Mouse (Mus musculus) myocyte (in vitro differentiated cells): ENCODE results near the gene Gm20431. TPM values are rescaled to one million over a fixed set of nuclear protein-coding genes. Genes with fewer than 3 reads are reported as not detected.
"Not testable (repeated sequence)": the region's sequence is repeated elsewhere in the genome, so short reads cannot be mapped to it uniquely, and the experiment has no call there.

Source experiments
- H3K27me3 ChIP-seq: one replicate; pipeline ENCODE4 v1.6.1; 2011; ENCODE audit not compliant: control insufficient read depth, insufficient read depth, insufficient read length
- H3K36me3 ChIP-seq: one replicate; pipeline ENCODE4 v1.6.1; 2011; ENCODE audit not compliant: control insufficient read depth, insufficient read depth
- H3K4me2 ChIP-seq: one replicate; pipeline ENCODE4 v1.6.1; 2011; ENCODE audit warnings: low read depth, control low read depth
- H3K4me3 ChIP-seq: one replicate; pipeline ENCODE4 v1.5.1; 2011; ENCODE audit warnings: mild to moderate bottlenecking, control low read depth, moderate library complexity
- H3K79me2 ChIP-seq: one replicate; pipeline ENCODE4 v1.6.1; 2011; ENCODE audit not compliant: control insufficient read depth, insufficient read depth
- H3ac ChIP-seq: one replicate; pipeline ENCODE4 v1.6.1; 2011; ENCODE audit not compliant: control insufficient read depth, insufficient read length
- CEBPB ChIP-seq: IDR thresholded peaks from 2 replicates; pipeline ENCODE4 v1.6.1; 2011; ENCODE audit warnings: mild to moderate bottlenecking, moderate library complexity; ENCODE audit not compliant: poor library complexity, insufficient read depth, severe bottlenecking
- E2F4 ChIP-seq: IDR thresholded peaks from one replicate; pipeline ENCODE4 v1.6.1; 2011; ENCODE audit warnings: mild to moderate bottlenecking, control low read depth, moderate library complexity; ENCODE audit not compliant: insufficient read depth
- MAX ChIP-seq: IDR thresholded peaks from one replicate; pipeline ENCODE4 v1.6.1; 2011; ENCODE audit warnings: low read depth, mild to moderate bottlenecking, control low read depth
- MYOD1 ChIP-seq, 3 experiments: IDR thresholded peaks; one replicate each; pipeline ENCODE4 v1.6.1; 2011; ENCODE audit warnings: control low read depth in 2 of 3, low read depth in 2 of 3, mild to moderate bottlenecking in 2 of 3, moderate library complexity in 1 of 3; ENCODE audit not compliant: insufficient read length in 2 of 3, control insufficient read depth in 1 of 3
- MYOG ChIP-seq, 3 experiments: IDR thresholded peaks; one replicate each; pipeline ENCODE4 v1.6.1; 2011; ENCODE audit warnings: control low read depth in 2 of 3, low read depth in 2 of 3, mild to moderate bottlenecking in 2 of 3; ENCODE audit not compliant: insufficient read length in 2 of 3, control insufficient read depth in 1 of 3, insufficient read depth in 1 of 3
- POLR2A ChIP-seq: IDR thresholded peaks from one replicate; pipeline ENCODE4 v1.6.1; 2011; ENCODE audit warnings: low read depth, mild to moderate bottlenecking, control low read depth, moderate library complexity; ENCODE audit not compliant: insufficient read length
- POLR2AphosphoS2 ChIP-seq: IDR thresholded peaks from one replicate; pipeline ENCODE4 v1.6.1; 2011; ENCODE audit warnings: low read depth, control low read depth; ENCODE audit not compliant: insufficient read length
- REST ChIP-seq: IDR thresholded peaks from one replicate; pipeline ENCODE4 v1.6.1; 2011; ENCODE audit warnings: mild to moderate bottlenecking, control low read depth, moderate library complexity; ENCODE audit not compliant: insufficient read depth, insufficient read length
- SRF ChIP-seq: IDR thresholded peaks from one replicate; pipeline ENCODE4 v1.6.1; 2011; ENCODE audit warnings: low read depth; ENCODE audit not compliant: control insufficient read depth, insufficient read length
- TCF12 ChIP-seq: IDR thresholded peaks from one replicate; pipeline ENCODE4 v1.6.1; 2011; ENCODE audit warnings: mild to moderate bottlenecking, control low read depth; ENCODE audit not compliant: poor library complexity, insufficient read depth, severe bottlenecking
- TCF3 ChIP-seq: IDR thresholded peaks from one replicate; pipeline ENCODE4 v1.6.1; 2011; ENCODE audit warnings: low read depth, control low read depth; ENCODE audit not compliant: insufficient read length
- USF1 ChIP-seq: IDR thresholded peaks from one replicate; pipeline ENCODE4 v1.6.1; 2011; ENCODE audit warnings: low read depth, mild to moderate bottlenecking, control low read depth, moderate library complexity
- polyA plus RNA-seq: library from polyadenylated mRNA; unstranded; fragments of >200 nt; fragmentation: generic; extraction: Trizol; gene quantifications from one replicate; pipeline ENCODE4 v1.2.1, GENCODE M21; 2012; ENCODE audit warnings: missing spikeins

The Gm20431 gene
- polyA plus RNA-seq, 1 experiment: 9.2 TPM

- Histone ChIP-seq H3K4me3 (no peak overlapping the region), H3K36me3 (peaks cover 1% of the 10 kb centered on the region), H3K27me3 (no peaks in the 10 kb centered on the region), H3K4me2 (no peak overlapping the region), H3K79me2 (peaks cover 92% of the 10 kb centered on the region), H3ac (no peak overlapping the region)
- peak in 1 of 3 experiments; percentile 50 for TF ChIP-seq MYOG (IDR thresholded peaks at IDR 0.05; ENCODE audit: control insufficient read depth in 1 of 3, insufficient read depth in 1 of 3, insufficient read length in 2 of 3, low read depth in 2 of 3)
- TF ChIP-seq POLR2AphosphoS2: no peak
- no peak for TF ChIP-seq SRF
- no peak for TF ChIP-seq MAX
- TF ChIP-seq REST: no peak
- no peak for TF ChIP-seq E2F4
- TF ChIP-seq TCF3: no peak
- TF ChIP-seq TCF12: no peak
- TF ChIP-seq CEBPB: no peak
- TF ChIP-seq POLR2A: no peak
- TF ChIP-seq MYOD1 (IDR thresholded peaks at IDR 0.05; ENCODE audit: control insufficient read depth in 1 of 3, insufficient read length in 2 of 3, low read depth in 2 of 3): peak in 1 of 3 experiments; percentile 18
- TF ChIP-seq USF1: no peak
These were observed 38.9 kb downstream of the Gm20431 start for GRCm38 (mm10) chr2:167622352-167622751.

- TF ChIP-seq MYOG (IDR thresholded peaks at IDR 0.05; ENCODE audit: control insufficient read depth in 1 of 3, insufficient read depth in 1 of 3, insufficient read length in 2 of 3, low read depth in 2 of 3) (peak in 1 of 3 experiments; percentile 7), TCF3 (no peak), POLR2AphosphoS2 (peak; percentile 5)
- Histone ChIP-seq H3ac (no peak overlapping the region), H3K27me3 (no peaks in the 10 kb centered on the region), H3K79me2 (peaks cover 84% of the 10 kb centered on the region), H3K4me2 (no peak overlapping the region), H3K36me3 (peaks cover 9% of the 10 kb centered on the region), H3K4me3 (no peak overlapping the region)
These were observed 39.8 kb downstream of the Gm20431 start for GRCm38 (mm10) chr2:167621255-167622087.

- peaks cover 37% of the 10 kb centered on the region for H3K36me3 ChIP-seq
- H3K79me2 ChIP-seq: peaks cover 74% of the 10 kb centered on the region
- H3K27me3 ChIP-seq: no peaks in the 10 kb centered on the region
- no peak overlapping the region for H3ac ChIP-seq
- no peak overlapping the region for H3K4me3 ChIP-seq
- no peak for TF ChIP-seq CEBPB
- no peak for TF ChIP-seq MYOD1 (IDR thresholded peaks at IDR 0.05; ENCODE audit: control insufficient read depth in 1 of 3, insufficient read length in 2 of 3, low read depth in 2 of 3)
- TF ChIP-seq POLR2AphosphoS2: no peak
- TF ChIP-seq USF1: no peak
- no peak for TF ChIP-seq MYOG (IDR thresholded peaks at IDR 0.05; ENCODE audit: control insufficient read depth in 1 of 3, insufficient read depth in 1 of 3, insufficient read length in 2 of 3, low read depth in 2 of 3)
- no peak for TF ChIP-seq MAX
- no peak for TF ChIP-seq TCF3
- TF ChIP-seq POLR2A: no peak
- H3K4me2 ChIP-seq: no peak overlapping the region
These were observed 43.8 kb downstream of the Gm20431 start for GRCm38 (mm10) chr2:167617472-167617871.

- H3K36me3 ChIP-seq: peaks cover 37% of the 10 kb centered on the region
- H3K4me2 ChIP-seq: no peak overlapping the region
- TF ChIP-seq REST (no peak), MYOG (IDR thresholded peaks at IDR 0.05; ENCODE audit: control insufficient read depth in 1 of 3, insufficient read depth in 1 of 3, insufficient read length in 2 of 3, low read depth in 2 of 3) (no peak), MYOD1 (IDR thresholded peaks at IDR 0.05; ENCODE audit: control insufficient read depth in 1 of 3, insufficient read length in 2 of 3, low read depth in 2 of 3) (no peak), TCF12 (no peak), MAX (no peak)
These were observed 44.3 kb downstream of the Gm20431 start for GRCm38 (mm10) chr2:167617034-167617433.

GRCm38 (mm10) chr2:167613335-167613734, 48.0 kb downstream of the Gm20431 start:
- H3ac ChIP-seq, H3K4me3 ChIP-seq, H3K27me3 ChIP-seq, H3K4me2 ChIP-seq: not testable (repeated sequence)
- Histone ChIP-seq H3K79me2 (peaks cover 45% of the 10 kb centered on the region), H3K36me3 (peaks cover 40% of the 10 kb centered on the region)

More at GRCm38 (mm10) chr2:167617034-167617433, 44.3 kb downstream of the Gm20431 start:
- Histone ChIP-seq H3K79me2 (peaks cover 74% of the 10 kb centered on the region), H3ac (no peak overlapping the region), H3K27me3 (no peaks in the 10 kb centered on the region), H3K4me3 (no peak overlapping the region)
